Mouse (Mus musculus): ENCODE measurements around the gene Gsg1. TPM values are rescaled to one million over a fixed set of nuclear protein-coding genes. Genes with fewer than 3 reads are reported as not detected.

Gene Gsg1
- polyA plus RNA-seq, 1 experiment from 2014 or later, result 0.26 TPM

DNA sequence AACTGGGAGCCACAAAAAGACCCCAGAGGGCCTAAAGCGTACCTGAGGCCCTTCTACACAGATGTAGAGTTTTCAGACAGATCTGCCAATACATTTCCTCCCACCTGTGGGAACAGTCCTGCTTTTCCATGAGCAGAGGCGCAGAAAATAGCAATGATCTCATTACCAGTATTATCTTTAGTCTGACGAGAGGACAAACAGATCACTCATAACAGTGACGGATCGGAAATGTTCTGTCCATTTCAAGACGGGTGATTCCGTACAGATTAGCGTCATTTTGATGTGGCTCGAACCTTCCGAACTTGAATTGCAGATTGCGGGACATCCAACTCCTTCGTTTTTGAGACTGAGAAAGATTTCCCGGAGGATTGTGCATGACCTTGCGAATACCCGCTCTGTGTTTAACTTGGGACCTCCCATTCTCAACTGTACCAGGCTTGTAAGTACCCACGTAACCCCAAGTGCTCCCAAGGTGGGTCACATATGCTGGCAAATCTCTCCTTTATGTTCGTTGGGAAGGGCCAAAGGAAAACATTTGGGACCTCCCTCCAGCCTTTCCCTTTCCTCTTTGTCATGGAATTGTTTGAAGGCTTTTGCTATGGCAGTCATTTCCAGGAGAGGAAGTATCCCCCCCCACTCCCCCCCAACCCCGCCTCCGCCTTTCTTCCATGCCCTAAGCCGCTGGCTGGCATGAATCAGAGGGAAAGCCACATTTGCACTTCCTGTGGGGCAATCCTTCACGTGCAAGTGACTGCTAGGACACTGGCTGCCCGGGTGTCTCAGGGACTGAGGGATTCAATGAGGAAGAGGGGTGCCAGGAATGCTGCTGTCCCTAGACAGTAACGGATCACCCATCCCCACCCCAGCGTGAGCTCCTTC is 2.1 kb downstream of the Gsg1 start:
- TF ChIP-seq EP300 (IDR thresholded peaks at IDR 0.05; ENCODE audit: low read depth) (no peak), CTCF (IDR thresholded peaks at IDR 0.05; ENCODE audit: low read depth) (no peak)
- Histone ChIP-seq H3K4me1 (ENCODE audit: insufficient read depth) (peaks cover 6% of the 10 kb centered on the region; the same call in 1 of the 2 replicates), H3K27ac (ENCODE audit: low read depth) (0 out of 2 replicates have a peak overlapping the region, but pooled peaks have one; percentile 51), H3K36me3 (replicated peaks; ENCODE audit: insufficient read depth, low read length) (no peaks in the 10 kb centered on the region), H3K27me3 (ENCODE audit: insufficient read depth, low read length) (peaks cover 10% of the 10 kb centered on the region; the same call in 1 of the 2 replicates), H3K9ac (replicated peaks) (no peak overlapping the region), H3K4me3 (ENCODE audit: low read depth, low read length) (no peak overlapping the region), H3K9me3 (ENCODE audit: low read length) (no peaks in the 10 kb centered on the region), H3K4me2 (ENCODE audit: low read depth, low read length) (peak overlapping the region; percentile 35)
- 52% methylated on average over 24 of the region's 24 CpGs for WGBS (ENCODE audit: insufficient replicate concordance)
- DNase-seq (peak; percentile 34), ATAC-seq (peak; percentile 50)

DNA sequence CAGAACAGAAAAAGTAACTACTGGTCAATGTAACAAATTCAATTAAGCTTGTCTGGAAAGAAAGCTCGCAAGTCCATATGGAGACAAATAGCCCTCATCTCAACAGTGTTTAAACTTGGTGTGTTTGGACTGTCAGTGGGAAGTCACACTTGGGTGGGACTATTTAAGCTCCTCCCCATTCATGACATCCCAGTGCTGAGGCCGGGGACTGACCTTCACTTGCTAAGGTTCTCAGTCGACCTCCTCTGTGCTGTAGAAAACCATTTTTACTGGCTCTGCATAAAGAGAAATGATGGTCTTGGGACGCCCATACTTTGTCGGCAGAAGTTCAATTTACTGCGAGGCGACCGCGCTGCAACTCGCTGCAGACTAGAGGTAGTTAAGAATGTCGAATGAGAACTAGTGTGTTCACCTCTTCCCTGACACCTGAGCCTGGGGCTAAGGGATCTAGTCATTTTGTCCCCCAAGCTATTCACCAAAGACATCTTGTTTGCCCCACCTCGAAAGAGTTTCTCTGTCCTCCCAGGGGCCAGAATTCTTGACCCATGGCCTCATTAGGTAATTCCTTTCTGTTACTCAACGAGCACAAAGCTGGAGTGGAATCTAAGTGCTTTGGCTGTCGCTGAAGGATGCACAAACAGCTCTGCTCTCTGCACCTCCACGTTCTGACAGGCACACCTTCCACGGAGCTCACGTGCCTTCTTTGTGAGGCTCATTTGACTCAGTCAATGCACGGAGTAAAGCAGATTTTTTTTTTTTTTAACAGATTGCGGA is 3.0 kb downstream of the Gsg1 start:
- peaks cover 6% of the 10 kb centered on the region; the same call in 1 of the 2 replicates for H3K4me1 ChIP-seq (ENCODE audit: insufficient read depth)
- peaks cover 10% of the 10 kb centered on the region; the same call in 1 of the 2 replicates for H3K27me3 ChIP-seq (ENCODE audit: insufficient read depth, low read length)
- DNase-seq, result no peak
- no peak overlapping the region for H3K9ac ChIP-seq (replicated peaks)
- H3K27ac ChIP-seq (ENCODE audit: low read depth), result no peak overlapping the region
- no peaks in the 10 kb centered on the region for H3K36me3 ChIP-seq (replicated peaks; ENCODE audit: insufficient read depth, low read length)
- TF ChIP-seq CTCF (IDR thresholded peaks at IDR 0.05; ENCODE audit: low read depth) (no peak), EP300 (IDR thresholded peaks at IDR 0.05; ENCODE audit: low read depth) (no peak)
- no peak overlapping the region for H3K4me3 ChIP-seq (ENCODE audit: low read depth, low read length)
- no peak for ATAC-seq
- 67% methylated on average over 19 of the region's 19 CpGs for WGBS (ENCODE audit: insufficient replicate concordance)
- H3K4me2 ChIP-seq (ENCODE audit: low read depth, low read length), result no peak overlapping the region
- no peaks in the 10 kb centered on the region for H3K9me3 ChIP-seq (ENCODE audit: low read length)

DNA sequence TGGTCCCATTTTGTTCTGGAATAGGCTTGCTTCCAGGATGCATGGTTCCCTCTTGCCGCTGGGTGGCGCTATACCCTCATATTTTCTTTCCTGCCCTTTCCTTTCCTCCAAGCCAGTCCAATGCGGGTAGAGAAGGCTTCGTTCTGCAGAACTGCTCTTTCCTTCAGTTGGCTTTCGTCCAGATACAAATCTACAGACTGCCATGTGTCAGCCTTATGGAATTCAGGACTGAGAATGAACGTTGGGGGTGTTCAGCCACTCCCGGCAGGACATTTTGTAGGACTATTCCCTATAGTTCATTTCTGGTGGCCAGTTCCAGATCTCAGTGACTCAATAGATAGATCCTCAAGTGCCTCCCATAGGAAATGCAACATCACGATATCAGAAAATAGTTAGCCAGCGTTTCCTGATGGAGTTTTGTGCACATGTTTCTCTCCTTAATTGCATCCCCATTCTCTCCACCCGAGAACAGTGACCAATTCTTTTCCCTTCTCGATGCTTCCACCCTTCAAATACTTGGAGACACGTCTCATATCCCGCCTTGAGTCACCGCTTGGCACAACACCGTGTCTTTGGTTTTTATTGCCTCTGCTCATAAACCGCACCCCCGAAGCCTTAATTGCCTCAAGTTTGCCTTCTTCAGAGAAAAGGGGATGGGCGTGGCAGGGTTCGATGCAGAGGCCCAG is 4.2 kb downstream of the Gsg1 start:
- Histone ChIP-seq H3K4me3 (ENCODE audit: low read depth, low read length) (no peak overlapping the region), H3K4me2 (ENCODE audit: low read depth, low read length) (no peak overlapping the region), H3K9ac (replicated peaks) (no peak overlapping the region), H3K27ac (ENCODE audit: low read depth) (no peak overlapping the region), H3K4me1 (ENCODE audit: insufficient read depth) (peaks cover 6% of the 10 kb centered on the region; the same call in 1 of the 2 replicates), H3K27me3 (ENCODE audit: insufficient read depth, low read length) (peaks cover 10% of the 10 kb centered on the region; the same call in 1 of the 2 replicates), H3K36me3 (replicated peaks; ENCODE audit: insufficient read depth, low read length) (no peaks in the 10 kb centered on the region), H3K9me3 (ENCODE audit: low read length) (no peaks in the 10 kb centered on the region)
- ATAC-seq (peak; percentile 52), DNase-seq (peak; percentile 70)
- TF ChIP-seq EP300 (IDR thresholded peaks at IDR 0.05; ENCODE audit: low read depth) (no peak), CTCF (IDR thresholded peaks at IDR 0.05; ENCODE audit: low read depth) (peak; percentile 88)
- WGBS (ENCODE audit: insufficient replicate concordance), result 35% methylated on average over 19 of the region's 19 CpGs

DNA sequence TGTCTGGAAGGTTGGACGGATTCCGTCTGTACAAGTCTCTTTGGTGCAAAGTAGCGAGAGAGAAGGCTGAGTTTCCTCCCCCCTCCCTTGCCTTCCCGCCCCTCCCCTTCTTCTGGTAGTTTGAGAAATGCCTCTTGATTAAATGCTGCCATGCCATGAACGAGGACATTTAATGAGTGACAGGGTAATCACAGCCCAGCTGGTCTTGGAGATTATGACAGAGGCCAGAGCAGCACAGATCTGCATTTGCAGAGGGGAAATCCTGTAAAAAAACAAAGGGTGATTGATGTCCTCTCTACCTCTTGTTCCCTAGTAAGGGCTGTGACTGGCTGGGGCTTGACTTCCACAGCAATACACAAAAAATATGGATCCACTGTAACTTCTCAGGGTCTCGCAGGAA is 6.3 kb downstream of the Gsg1 start:
- Histone ChIP-seq H3K4me2 (ENCODE audit: low read depth, low read length) (no peak overlapping the region), H3K27me3 (ENCODE audit: insufficient read depth, low read length) (peaks cover 10% of the 10 kb centered on the region; the same call in 1 of the 2 replicates), H3K9ac (replicated peaks) (no peak overlapping the region), H3K4me1 (ENCODE audit: insufficient read depth) (peaks cover 6% of the 10 kb centered on the region; the same call in 1 of the 2 replicates), H3K27ac (ENCODE audit: low read depth) (no peak overlapping the region), H3K36me3 (replicated peaks; ENCODE audit: insufficient read depth, low read length) (no peaks in the 10 kb centered on the region), H3K9me3 (ENCODE audit: low read length) (no peaks in the 10 kb centered on the region), H3K4me3 (ENCODE audit: low read depth, low read length) (no peak overlapping the region)
- DNase-seq, result no peak
- WGBS (ENCODE audit: insufficient replicate concordance), result 46% methylated on average over 6 of the region's 6 CpGs
- TF ChIP-seq EP300 (IDR thresholded peaks at IDR 0.05; ENCODE audit: low read depth), result no peak
- no peak for TF ChIP-seq CTCF (IDR thresholded peaks at IDR 0.05; ENCODE audit: low read depth)
- no peak for ATAC-seq

DNA sequence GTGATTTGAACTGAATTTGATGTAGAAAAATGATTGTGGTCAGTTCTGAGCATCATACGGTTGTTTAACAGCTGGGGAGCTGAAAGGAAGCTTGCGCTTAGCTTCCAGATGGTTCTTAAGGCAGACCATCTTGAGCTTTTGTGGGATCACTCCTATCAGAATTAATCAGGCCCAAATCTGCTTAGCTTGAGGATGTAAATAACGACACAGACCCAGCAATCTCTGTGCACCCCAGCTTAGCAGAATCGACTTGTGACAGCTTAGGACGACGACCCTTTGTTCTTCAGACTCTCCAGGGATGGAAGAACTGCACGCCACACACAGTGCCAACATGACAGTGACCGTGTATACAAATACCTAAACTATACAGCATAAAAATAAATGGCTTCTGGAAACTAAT is 8.6 kb downstream of the Gsg1 start:
- no peak overlapping the region for H3K4me3 ChIP-seq (ENCODE audit: low read depth, low read length)
- H3K27me3 ChIP-seq (ENCODE audit: insufficient read depth, low read length), result 0 out of 2 replicates have a peak, but pooled peaks cover 5% of the 10 kb centered on the region
- TF ChIP-seq CTCF (IDR thresholded peaks at IDR 0.05; ENCODE audit: low read depth), result no peak
- TF ChIP-seq EP300 (IDR thresholded peaks at IDR 0.05; ENCODE audit: low read depth), result no peak
- H3K9me3 ChIP-seq (ENCODE audit: low read length), result no peaks in the 10 kb centered on the region
- no peak for ATAC-seq
- no peak overlapping the region for H3K27ac ChIP-seq (ENCODE audit: low read depth)
- H3K4me1 ChIP-seq (ENCODE audit: insufficient read depth), result no peaks in the 10 kb centered on the region
- H3K4me2 ChIP-seq (ENCODE audit: low read depth, low read length), result no peak overlapping the region
- no peaks in the 10 kb centered on the region for H3K36me3 ChIP-seq (replicated peaks; ENCODE audit: insufficient read depth, low read length)
- no peak overlapping the region for H3K9ac ChIP-seq (replicated peaks)
- no peak for DNase-seq
- 69% methylated on average over 8 of the region's 8 CpGs for WGBS (ENCODE audit: insufficient replicate concordance)

Measured in liver, postnatal 0 days (tissue).